Mouse (Mus musculus) stomach, embryonic 15.5 days (tissue): ENCODE measurements around the gene Cacna2d2. TPM values are rescaled to one million over a fixed set of nuclear protein-coding genes. Genes with fewer than 3 reads are reported as not detected.

Source experiments
- ATAC-seq: fragments of 200-750 bp; cut with Nextera tagmentation; 2 replicates; pipeline ENCODE4 v1.8.0; 2017; ENCODE audit warnings: low read depth, moderate number of reproducible peaks, moderate TSS enrichment; ENCODE audit not compliant: insufficient read depth, low FRiP score
- H3K27ac ChIP-seq: fragments of 300-500 bp; sonication (generic); 2 replicates; pipeline ENCODE4 v1.5.1; 2015; ENCODE audit warnings: mild to moderate bottlenecking, inconsistent platforms
- H3K27me3 ChIP-seq: fragments of 300-500 bp; sonication (generic); replicated peaks from 2 replicates; pipeline ENCODE4 v1.6.1; 2015; ENCODE audit warnings: inconsistent platforms
- H3K36me3 ChIP-seq: fragments of 300-500 bp; sonication (generic); 2 replicates; pipeline ENCODE4 v1.6.1; 2015; ENCODE audit warnings: inconsistent platforms
- H3K4me1 ChIP-seq: fragments of 300-500 bp; sonication (generic); 2 replicates; pipeline ENCODE4 v1.6.1; 2015; ENCODE audit warnings: inconsistent platforms
- H3K4me2 ChIP-seq: fragments of 300-500 bp; sonication (generic); 2 replicates; pipeline ENCODE4 v1.6.1; 2015; ENCODE audit warnings: mild to moderate bottlenecking, inconsistent platforms
- H3K4me3 ChIP-seq: fragments of 300-500 bp; sonication (generic); replicated peaks from 2 replicates; pipeline ENCODE4 v1.5.1; 2015; ENCODE audit warnings: inconsistent platforms
- H3K9ac ChIP-seq: fragments of 300-500 bp; sonication (generic); 2 replicates; pipeline ENCODE4 v1.6.1; 2015; ENCODE audit warnings: inconsistent platforms
- H3K9me3 ChIP-seq: fragments of 300-500 bp; sonication (generic); 2 replicates; pipeline ENCODE4 v1.6.1; 2016; ENCODE audit warnings: inconsistent platforms
- WGBS: fragments of 180-500 bp; shearing (Covaris S2); methylation state at CpG from one replicate; pipeline ENCODE4 v1.1.7; 2015; 5-methylcytosine and 5-hydroxymethylcytosine counted together
- polyA plus RNA-seq: library from polyadenylated mRNA; unstranded; fragments of >200 nt; fragmentation: Nextera tagmentation; extraction: Ambion mirVana; gene quantifications from 2 replicates; pipeline ENCODE4 v1.2.1, GENCODE M21; 2015

Cacna2d2 gene
- polyA plus RNA-seq, 1 experiment from 2014 or later = 0.23 TPM

DNA sequence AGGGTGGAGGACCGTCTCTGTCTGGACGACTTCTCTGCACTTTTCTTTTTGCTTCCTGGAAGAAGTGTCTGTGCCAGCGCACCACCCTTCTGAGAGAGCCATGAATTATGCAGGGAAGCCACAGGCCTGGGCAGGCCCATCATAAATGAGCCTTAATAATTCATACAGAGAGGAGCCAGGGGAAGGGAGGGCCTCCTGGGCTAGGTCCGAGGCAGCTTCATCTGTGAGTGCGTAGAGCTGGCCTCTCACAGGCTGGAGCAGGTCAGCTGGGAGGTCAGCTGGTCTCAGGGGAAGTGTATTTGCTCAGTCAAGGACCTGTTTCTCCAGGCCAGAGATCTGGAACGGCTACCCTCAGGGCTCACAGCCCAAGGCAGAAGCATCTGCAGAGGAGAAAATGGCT, 17.7 kb downstream of the Cacna2d2 start:
- Histone ChIP-seq H3K4me3 (no peak overlapping the region), H3K27ac (no peak overlapping the region), H3K36me3 (no peaks in the 10 kb centered on the region), H3K4me1 (no peaks in the 10 kb centered on the region), H3K27me3 (no peaks in the 10 kb centered on the region), H3K9me3 (no peaks in the 10 kb centered on the region), H3K4me2 (no peak overlapping the region), H3K9ac (no peak overlapping the region)
- ATAC-seq = 0 out of 2 replicates have a peak, but pooled peaks have one; percentile 28
- WGBS = 49% methylated on average over 6 of the region's 6 CpGs

DNA sequence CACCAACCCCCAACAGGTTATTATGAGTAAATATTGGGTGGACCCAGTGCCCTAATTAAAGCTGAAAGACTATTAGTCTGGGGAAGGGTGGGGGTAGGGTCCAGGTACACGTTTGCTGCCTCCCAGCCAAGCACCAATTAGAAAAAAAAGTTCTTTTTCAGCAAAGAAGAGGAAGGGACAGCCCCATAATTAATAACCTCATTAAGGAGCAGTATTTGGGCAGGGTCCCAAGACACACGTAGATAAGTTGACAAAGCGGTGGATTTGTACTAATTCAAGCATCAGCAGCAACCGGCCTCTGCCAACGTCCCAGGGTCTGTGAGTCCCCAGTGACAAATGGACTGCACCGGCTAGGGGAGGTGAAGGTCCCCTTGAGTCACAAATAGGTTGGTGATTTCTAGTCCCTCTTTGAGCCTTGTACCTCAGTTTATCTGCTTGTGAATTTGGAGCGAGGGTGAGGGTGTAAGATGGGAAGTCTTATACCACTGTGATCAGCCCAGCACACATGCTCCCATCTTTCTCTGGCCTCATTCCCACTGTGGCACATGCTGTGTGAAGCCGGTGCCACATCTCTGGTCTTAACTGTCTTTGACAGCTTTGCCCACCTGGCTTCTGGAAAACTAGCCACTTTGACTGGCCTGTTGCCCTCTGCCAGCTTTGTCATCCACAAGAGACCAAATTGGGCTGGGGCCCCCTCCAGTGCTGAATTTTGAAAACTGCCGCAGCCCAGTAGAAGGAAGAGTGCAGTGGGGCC, 20.3 kb downstream of the Cacna2d2 start:
- 0 out of 2 replicates have a peak, but pooled peaks cover 3% of the 10 kb centered on the region for H3K27me3 ChIP-seq
- H3K4me3 ChIP-seq = no peak overlapping the region
- ATAC-seq = no peak
- no peaks in the 10 kb centered on the region for H3K9me3 ChIP-seq
- H3K9ac ChIP-seq = no peak overlapping the region
- no peaks in the 10 kb centered on the region for H3K4me1 ChIP-seq
- H3K27ac ChIP-seq = no peak overlapping the region
- no peaks in the 10 kb centered on the region for H3K36me3 ChIP-seq
- H3K4me2 ChIP-seq = no peak overlapping the region
- 71% methylated on average over 9 of the region's 9 CpGs for WGBS

DNA sequence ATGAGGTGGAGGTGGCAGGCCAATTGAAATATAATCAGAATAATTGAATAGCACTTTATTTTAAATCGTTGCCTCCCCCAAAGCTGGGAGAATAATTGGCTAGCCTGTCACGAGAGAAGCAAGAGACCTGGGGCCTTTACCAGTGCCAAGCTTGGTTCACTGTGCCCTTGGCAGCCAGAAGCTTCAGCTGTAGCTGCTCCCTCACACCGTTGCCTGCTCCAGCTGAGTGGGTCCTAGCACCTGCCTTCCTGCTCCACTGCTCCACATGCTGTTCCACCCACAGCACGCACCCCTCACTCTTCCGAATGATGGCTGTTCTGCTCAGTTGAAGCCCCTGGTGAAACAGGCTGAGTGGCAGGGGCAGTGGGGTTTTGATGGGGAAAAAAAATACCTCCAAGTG, 21.5 kb downstream of the Cacna2d2 start:
- 76% methylated on average over 5 of the region's 5 CpGs for WGBS

DNA sequence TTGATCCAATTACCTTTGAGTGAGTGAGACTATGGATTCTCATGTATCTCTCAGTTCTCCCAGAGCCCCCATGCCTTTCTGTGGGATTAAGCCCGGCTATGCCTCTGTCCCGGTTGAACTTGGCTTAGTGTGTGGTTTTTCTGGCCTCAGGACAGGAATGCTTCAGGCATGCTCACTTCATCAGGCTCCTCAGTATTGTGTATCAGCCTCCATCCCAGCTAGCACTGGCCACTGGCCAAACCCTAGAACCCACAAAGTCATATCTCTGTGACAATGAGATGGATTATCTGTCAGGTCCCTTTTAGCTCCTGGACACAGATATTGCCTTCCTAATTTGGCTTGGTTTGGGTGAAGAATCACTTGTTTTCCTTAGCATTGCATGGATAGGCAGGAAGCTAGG, 23.5 kb downstream of the Cacna2d2 start:
- Histone ChIP-seq H3K4me1 (no peaks in the 10 kb centered on the region), H3K4me2 (no peak overlapping the region), H3K4me3 (no peak overlapping the region), H3K27ac (no peak overlapping the region), H3K9ac (no peak overlapping the region), H3K9me3 (no peaks in the 10 kb centered on the region), H3K36me3 (no peaks in the 10 kb centered on the region), H3K27me3 (0 out of 2 replicates have a peak, but pooled peaks cover 3% of the 10 kb centered on the region)
- ATAC-seq = no peak
- whole genome bisulfite sequencing = 40% methylated on average over 2 of the region's 2 CpGs

More for the DNA sequence above, 21.5 kb downstream of the Cacna2d2 start:
- Histone ChIP-seq H3K27ac (no peak overlapping the region), H3K9me3 (no peaks in the 10 kb centered on the region), H3K4me1 (no peaks in the 10 kb centered on the region), H3K4me3 (no peak overlapping the region), H3K27me3 (0 out of 2 replicates have a peak, but pooled peaks cover 3% of the 10 kb centered on the region), H3K36me3 (no peaks in the 10 kb centered on the region), H3K4me2 (no peak overlapping the region), H3K9ac (no peak overlapping the region)
- ATAC-seq = no peak

DNA sequence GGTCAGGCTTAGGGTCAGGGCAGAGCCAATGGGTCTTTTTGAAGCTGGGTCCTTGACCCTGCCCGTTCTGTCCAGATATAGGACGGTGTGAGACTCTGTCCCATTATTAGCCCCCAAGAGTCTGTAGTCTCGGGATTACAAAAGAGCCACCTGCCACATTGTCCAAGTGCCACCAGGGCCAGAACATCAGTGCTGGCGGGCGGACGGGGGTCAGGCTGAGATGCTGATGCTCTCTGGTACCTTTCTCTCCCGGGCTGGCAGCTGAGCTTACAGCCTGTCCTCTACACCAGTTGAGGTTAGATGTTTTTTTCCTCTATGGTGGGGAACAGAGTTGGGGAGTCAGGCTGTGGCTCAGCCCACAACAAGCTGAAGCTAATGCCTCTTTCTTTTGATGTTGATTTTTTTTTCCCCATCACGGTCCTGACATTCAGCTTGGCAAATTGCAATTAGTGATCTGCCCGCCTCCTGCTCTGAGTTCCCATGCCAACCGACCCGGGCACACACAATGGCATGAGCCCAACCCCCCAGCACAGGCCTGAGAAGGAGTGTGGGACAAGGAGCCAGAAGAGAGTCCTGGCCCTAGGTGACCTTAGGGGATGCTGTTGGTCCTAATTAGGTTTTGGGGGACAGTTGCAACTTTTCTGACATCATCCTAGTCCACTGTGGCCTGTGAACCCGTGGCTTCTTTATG, 25.2 kb downstream of the Cacna2d2 start:
- no peak overlapping the region for H3K4me3 ChIP-seq
- no peak overlapping the region for H3K9ac ChIP-seq
- no peaks in the 10 kb centered on the region for H3K4me1 ChIP-seq
- H3K9me3 ChIP-seq = no peaks in the 10 kb centered on the region
- H3K4me2 ChIP-seq = no peak overlapping the region
- ATAC-seq = no peak
- 0 out of 2 replicates have a peak, but pooled peaks cover 3% of the 10 kb centered on the region for H3K27me3 ChIP-seq
- 70% methylated on average over 12 of the region's 12 CpGs for WGBS
- no peaks in the 10 kb centered on the region for H3K36me3 ChIP-seq
- H3K27ac ChIP-seq = no peak overlapping the region

DNA sequence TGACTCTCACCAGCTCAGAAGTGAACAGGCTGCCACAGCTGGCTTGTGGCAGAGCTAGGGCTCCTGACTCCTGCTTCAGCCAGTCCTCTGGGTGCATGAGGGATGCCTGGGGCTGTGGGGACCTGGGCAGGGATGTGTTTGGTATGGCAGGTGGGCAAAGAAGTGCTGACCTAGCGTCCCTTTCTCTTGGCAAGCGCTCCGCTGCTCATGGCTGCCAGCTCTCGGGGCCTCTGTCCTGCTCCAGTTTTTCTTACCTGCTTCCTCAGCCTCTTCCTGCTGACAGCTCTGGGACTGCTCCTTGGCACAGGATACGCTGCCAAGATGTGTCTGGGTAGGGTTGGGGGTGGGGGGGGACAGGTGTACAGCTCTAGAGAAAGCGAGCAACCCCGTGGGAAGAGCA, 28.5 kb downstream of the Cacna2d2 start:
- no peak overlapping the region for H3K27ac ChIP-seq
- no peaks in the 10 kb centered on the region for H3K9me3 ChIP-seq
- no peak overlapping the region for H3K4me2 ChIP-seq
- H3K9ac ChIP-seq = no peak overlapping the region
- 81% methylated on average over 7 of the region's 7 CpGs for WGBS
- H3K36me3 ChIP-seq = no peaks in the 10 kb centered on the region
- no peak overlapping the region for H3K4me3 ChIP-seq
- no peaks in the 10 kb centered on the region for H3K4me1 ChIP-seq
- no peak for ATAC-seq
- H3K27me3 ChIP-seq = 0 out of 2 replicates have a peak, but pooled peaks cover 3% of the 10 kb centered on the region

DNA sequence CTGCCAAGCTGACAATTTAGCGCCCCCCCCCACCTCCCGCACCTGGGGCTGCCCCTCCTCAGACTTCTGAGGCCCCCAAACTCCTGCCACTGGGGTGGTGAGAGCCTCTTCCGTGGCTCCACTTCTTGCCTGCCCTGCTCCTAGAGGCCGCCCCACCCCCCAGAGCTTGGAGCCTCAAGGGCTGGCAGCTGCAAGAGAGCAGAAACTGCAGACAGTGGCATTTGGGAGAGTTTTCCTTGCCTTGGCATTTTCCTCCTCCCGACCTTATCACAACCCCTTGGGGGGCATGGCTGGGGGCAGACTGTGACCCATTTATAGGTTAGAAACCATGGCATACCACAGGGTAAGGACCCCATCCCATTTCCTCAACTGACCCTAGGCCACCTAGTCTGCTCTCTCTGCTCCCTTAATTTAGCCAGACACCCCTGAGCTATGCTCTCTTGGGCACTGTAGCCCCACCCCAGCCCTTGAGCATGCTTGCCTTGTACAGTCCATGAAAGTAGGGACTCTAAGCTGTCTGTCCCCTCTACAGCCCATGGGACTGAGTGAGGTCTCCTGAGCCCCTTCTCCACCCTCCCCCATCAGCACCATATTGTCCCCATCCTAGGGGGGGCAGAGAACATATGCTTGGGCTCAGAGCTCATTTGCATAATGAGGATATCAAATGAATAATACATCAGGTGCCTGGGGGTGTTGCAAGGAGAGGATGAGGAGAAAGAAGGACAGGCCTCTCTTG, 29.2 kb downstream of the Cacna2d2 start:
- WGBS = 49% methylated on average over 5 of the region's 5 CpGs

DNA sequence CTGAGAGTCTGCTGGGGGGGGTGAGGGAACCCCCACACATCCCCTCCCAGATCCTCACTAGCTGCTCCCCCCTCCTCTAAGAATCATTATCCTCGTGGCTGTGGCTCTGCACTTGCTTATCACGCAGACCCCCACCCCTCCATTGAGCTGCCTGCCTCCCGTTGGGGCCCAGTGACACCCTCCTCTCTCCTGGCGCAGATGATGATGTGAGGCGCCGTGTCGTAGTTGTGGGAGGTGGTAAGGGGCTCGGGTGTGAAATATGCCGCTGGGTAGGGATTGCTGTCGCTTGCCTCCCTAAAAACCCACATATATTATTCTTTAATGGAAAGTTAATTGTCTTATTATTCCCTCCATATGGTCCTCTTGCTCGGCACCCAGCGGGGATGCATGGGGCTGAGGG, 31.0 kb downstream of the Cacna2d2 start:
- peaks cover 2% of the 10 kb centered on the region; the same call in 1 of the 2 replicates for H3K4me1 ChIP-seq
- H3K4me3 ChIP-seq = no peak overlapping the region
- WGBS = 58% methylated on average over 12 of the region's 12 CpGs
- H3K27me3 ChIP-seq = no peaks in the 10 kb centered on the region
- no peak overlapping the region for H3K27ac ChIP-seq
- no peak for ATAC-seq
- H3K9ac ChIP-seq = no peak overlapping the region
- H3K36me3 ChIP-seq = no peaks in the 10 kb centered on the region
- H3K9me3 ChIP-seq = no peaks in the 10 kb centered on the region
- no peak overlapping the region for H3K4me2 ChIP-seq

More for the DNA sequence above, 29.2 kb downstream of the Cacna2d2 start:
- Histone ChIP-seq H3K27me3 (0 out of 2 replicates have a peak, but pooled peaks cover 1% of the 10 kb centered on the region), H3K4me3 (no peak overlapping the region), H3K27ac (no peak overlapping the region), H3K36me3 (no peaks in the 10 kb centered on the region), H3K4me2 (no peak overlapping the region), H3K4me1 (no peaks in the 10 kb centered on the region), H3K9me3 (no peaks in the 10 kb centered on the region), H3K9ac (no peak overlapping the region)
- no peak for ATAC-seq

DNA sequence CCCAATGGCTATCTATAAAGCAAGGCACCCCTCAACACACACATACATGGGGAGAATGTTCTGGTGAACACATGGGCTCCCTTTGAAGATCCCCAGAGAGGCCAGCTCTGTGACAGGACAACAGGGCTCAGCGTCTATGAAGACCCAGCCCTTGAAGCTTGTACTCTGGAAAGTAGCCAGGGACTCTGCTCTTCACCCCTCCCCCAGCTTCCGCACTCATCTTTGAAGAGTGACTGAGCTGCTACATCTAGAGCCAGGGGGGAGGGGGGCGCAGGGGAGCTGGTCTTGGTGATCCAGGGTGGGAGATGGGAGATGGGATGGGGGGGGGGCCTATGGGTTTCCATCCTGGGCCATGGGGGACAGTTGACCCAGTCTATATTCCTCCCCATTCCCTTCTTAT, 33.1 kb downstream of the Cacna2d2 start:
- WGBS = 58% methylated on average over 3 of the region's 3 CpGs
- Histone ChIP-seq H3K9ac (no peak overlapping the region), H3K36me3 (no peaks in the 10 kb centered on the region), H3K4me3 (no peak overlapping the region), H3K4me1 (peaks cover 4% of the 10 kb centered on the region; the same call in 1 of the 2 replicates), H3K27ac (no peak overlapping the region), H3K4me2 (no peak overlapping the region), H3K27me3 (no peaks in the 10 kb centered on the region), H3K9me3 (no peaks in the 10 kb centered on the region)
- ATAC-seq = no peak

DNA sequence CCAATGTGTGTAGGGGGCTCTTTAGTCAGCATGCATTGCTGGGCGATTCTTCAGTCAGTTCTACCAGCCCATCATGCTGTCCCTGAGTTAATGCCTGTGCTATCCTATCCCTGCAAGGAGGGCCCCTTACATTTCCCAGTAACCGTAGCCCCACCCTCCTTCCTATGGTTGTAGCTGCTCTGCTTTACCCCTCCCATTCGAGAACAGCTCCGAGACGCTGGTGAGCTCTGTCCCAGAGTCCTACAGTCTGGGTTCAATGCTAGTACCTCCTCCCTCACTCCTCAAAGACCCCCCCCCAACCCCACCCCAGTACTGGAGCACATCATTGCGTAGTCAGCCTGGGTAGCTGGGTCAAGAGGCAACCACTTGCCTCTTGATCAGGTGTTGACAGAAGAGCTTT, 35.4 kb downstream of the Cacna2d2 start:
- no peak for ATAC-seq
- peaks cover 4% of the 10 kb centered on the region; the same call in 1 of the 2 replicates for H3K4me1 ChIP-seq
- 22% methylated on average over 6 of the region's 6 CpGs for WGBS
- no peak overlapping the region for H3K4me3 ChIP-seq
- no peak overlapping the region for H3K27ac ChIP-seq
- H3K36me3 ChIP-seq = no peaks in the 10 kb centered on the region
- H3K4me2 ChIP-seq = no peak overlapping the region
- H3K9me3 ChIP-seq = no peaks in the 10 kb centered on the region
- H3K9ac ChIP-seq = no peak overlapping the region
- H3K27me3 ChIP-seq = no peaks in the 10 kb centered on the region

DNA sequence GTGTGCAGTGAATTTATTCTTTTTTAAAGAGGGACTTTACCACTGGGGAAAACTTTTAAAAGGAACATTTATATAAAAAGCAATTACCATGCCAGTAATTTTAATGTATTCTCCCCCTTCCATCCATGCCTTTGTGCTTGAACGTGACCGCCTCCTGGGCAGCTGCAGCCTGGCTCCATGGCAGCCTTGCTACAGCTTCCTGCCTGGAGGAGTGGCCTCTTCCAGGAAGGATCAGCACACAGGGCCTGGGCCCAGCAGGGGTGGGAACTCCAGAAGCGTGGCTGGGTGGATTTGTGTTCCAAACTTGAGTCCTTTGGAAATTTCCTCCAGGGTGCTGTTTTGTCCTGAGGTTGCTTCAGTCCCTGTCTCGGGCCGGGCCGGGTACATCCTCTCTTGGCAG, 35.9 kb downstream of the Cacna2d2 start:
- peaks cover 4% of the 10 kb centered on the region; the same call in 1 of the 2 replicates for H3K4me1 ChIP-seq
- H3K27me3 ChIP-seq = no peaks in the 10 kb centered on the region
- no peak overlapping the region for H3K27ac ChIP-seq
- H3K9me3 ChIP-seq = no peaks in the 10 kb centered on the region
- 37% methylated on average over 6 of the region's 6 CpGs for WGBS
- ATAC-seq = no peak
- H3K9ac ChIP-seq = no peak overlapping the region
- H3K4me2 ChIP-seq = no peak overlapping the region
- no peaks in the 10 kb centered on the region for H3K36me3 ChIP-seq
- no peak overlapping the region for H3K4me3 ChIP-seq

DNA sequence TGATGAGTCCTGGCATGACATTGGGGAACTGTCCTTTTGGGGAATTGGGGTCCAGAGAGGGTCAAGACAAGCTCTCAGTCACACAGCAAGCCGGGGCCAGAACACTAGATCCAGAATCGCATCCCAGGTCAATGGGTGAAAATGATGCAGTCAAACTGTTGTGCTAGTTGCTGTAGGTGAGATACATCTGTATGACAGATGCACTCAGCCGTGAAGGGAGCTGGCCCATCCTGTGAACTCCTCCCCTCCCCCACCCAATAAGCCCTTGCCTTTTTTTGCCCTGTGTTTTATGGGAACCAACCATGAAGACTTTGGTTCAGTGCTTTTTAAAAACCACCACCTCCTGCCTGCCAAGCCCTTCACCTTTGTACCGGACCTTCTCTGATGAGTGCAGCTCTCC, 43.5 kb downstream of the Cacna2d2 start:
- 74% methylated on average over 4 of the region's 4 CpGs for WGBS
- no peaks in the 10 kb centered on the region for H3K9me3 ChIP-seq
- no peak for ATAC-seq
- no peak overlapping the region for H3K4me2 ChIP-seq
- H3K36me3 ChIP-seq = no peaks in the 10 kb centered on the region
- H3K27ac ChIP-seq = no peak overlapping the region
- no peaks in the 10 kb centered on the region for H3K27me3 ChIP-seq
- H3K9ac ChIP-seq = no peak overlapping the region
- H3K4me3 ChIP-seq = no peak overlapping the region
- no peaks in the 10 kb centered on the region for H3K4me1 ChIP-seq
